Comparison of ENCODE assay signal across 8 mouse cellular contexts in genomic region chr10:117982611-117983210, GRCm38 (mm10).
DNase-seq lines count a peak whose midpoint lies in the region; ATAC-seq and TF ChIP-seq lines count a peak whose summit lies in the region.

No protein-coding gene starts in this region.

- WGBS in lung, adult 2 months: 14% methylated on average over 8 of the region's 8 CpGs
- WGBS in forebrain, embryonic 11.5 days: 46% methylated on average over 8 of the region's 8 CpGs
- 28% methylated on average over 8 of the region's 8 CpGs for WGBS in intestine, embryonic 14.5 days

- no peaks in the 10 kb centered on the region for H3K36me3 ChIP-seq in forebrain, embryonic 11.5 days (ENCODE audit: control insufficient read depth, insufficient read depth, low read length)
- H3K36me3 ChIP-seq in intestine, embryonic 14.5 days (ENCODE audit: control insufficient read depth, insufficient read depth, low read length): no peaks in the 10 kb centered on the region

- H3K4me1 ChIP-seq in lung, adult 2 months (ENCODE audit: control insufficient read depth, insufficient read depth, low read length): peaks cover 9% of the 10 kb centered on the region
- no peaks in the 10 kb centered on the region for H3K4me1 ChIP-seq in forebrain, embryonic 11.5 days (replicated peaks; ENCODE audit: control insufficient read depth, insufficient read depth, low read length)
- no peaks in the 10 kb centered on the region for H3K4me1 ChIP-seq in intestine, embryonic 14.5 days (replicated peaks; ENCODE audit: control insufficient read depth, insufficient read depth, low read length)

- TF ChIP-seq CTCF in lung, adult 2 months (IDR thresholded peaks at IDR 0.05; ENCODE audit: insufficient read depth, low read length): no peak

- peak; percentile 58 for ATAC-seq in forebrain, embryonic 11.5 days (replicated peaks; ENCODE audit: low FRiP score)
- ATAC-seq in intestine, embryonic 14.5 days (replicated peaks; ENCODE audit: low FRiP score, low TSS enrichment, low read depth): no peak

- peak; percentile 44 to 76 for DNase-seq in lung, adult 18-20 months
- DNase-seq in lung, adult 2 months: no peak
- no peak for DNase-seq in forebrain, embryonic 11.5 days (ENCODE audit: low spot score)
- DNase-seq in intestine, embryonic 14.5 days (ENCODE audit: low spot score): no peak
- peak; percentile 86 for DNase-seq in lung, postnatal 25 days (ENCODE audit: low spot score)
- no peak for DNase-seq in urinary bladder, postnatal 4 days (ENCODE audit: low spot score in 2 of 2)
- DNase-seq in right cerebral cortex, postnatal 36 days (ENCODE audit: low spot score in 2 of 2): no peak
- no peak for DNase-seq in frontal cortex, postnatal 10 days (ENCODE audit: low spot score in 2 of 2)

- H3K9me3 ChIP-seq in forebrain, embryonic 11.5 days (ENCODE audit: control insufficient read depth, low read length): no peaks in the 10 kb centered on the region
- no peaks in the 10 kb centered on the region for H3K9me3 ChIP-seq in intestine, embryonic 14.5 days (ENCODE audit: control insufficient read depth, low read length)

- H3K4me2 ChIP-seq in forebrain, embryonic 11.5 days (ENCODE audit: low read depth, low read length, severe bottlenecking): no peak overlapping the region
- H3K4me2 ChIP-seq in intestine, embryonic 14.5 days (ENCODE audit: low read length): 0 out of 2 replicates have a peak overlapping the region, but pooled peaks have one; percentile 4

- H3K27me3 ChIP-seq in forebrain, embryonic 11.5 days (ENCODE audit: control insufficient read depth, insufficient read depth, low read length): no peaks in the 10 kb centered on the region
- H3K27me3 ChIP-seq in intestine, embryonic 14.5 days (replicated peaks; ENCODE audit: control insufficient read depth, insufficient read depth, low read length): no peaks in the 10 kb centered on the region

- no peak overlapping the region for H3K9ac ChIP-seq in forebrain, embryonic 11.5 days (ENCODE audit: low read length)
- no peak overlapping the region for H3K9ac ChIP-seq in intestine, embryonic 14.5 days (ENCODE audit: low read length)

- no peak overlapping the region for H3K4me3 ChIP-seq in lung, adult 2 months (replicated peaks; ENCODE audit: extremely low read depth, low read depth, low read length)
- H3K4me3 ChIP-seq in forebrain, embryonic 11.5 days (ENCODE audit: low read depth, low read length): no peak overlapping the region
- no peak overlapping the region for H3K4me3 ChIP-seq in intestine, embryonic 14.5 days (ENCODE audit: low read depth, low read length)

- H3K27ac ChIP-seq in forebrain, embryonic 11.5 days (ENCODE audit: low read depth, low read length): no peak overlapping the region
- no peak overlapping the region for H3K27ac ChIP-seq in intestine, embryonic 14.5 days (ENCODE audit: low read depth)

- TF ChIP-seq POLR2A in lung, adult 2 months (IDR thresholded peaks at IDR 0.05; ENCODE audit: borderline replicate concordance, extremely low read depth, low read depth, low read length): no peak

Comparison
In these comparisons a context has a peak if more than half of its experiments do, and no peak if none do; other contexts are left out.
1. DNase-seq: peak in lung, adult 18-20 months (2 of 2) and lung, postnatal 25 days (single experiment); none in lung, adult 2 months (single experiment), forebrain, embryonic 11.5 days (single experiment), intestine, embryonic 14.5 days (single experiment), urinary bladder, postnatal 4 days (0 of 2), right cerebral cortex, postnatal 36 days (0 of 2) and frontal cortex, postnatal 10 days (0 of 2).